Mouse (Mus musculus): ENCODE results near the gene Ptpn12.

GRCm38 (mm10) chr5:20940040-20940571, 115.6 kb downstream of the Ptpn12 start:
- TF ChIP-seq EP300 (IDR thresholded peaks at IDR 0.05; ENCODE audit: low read length) (no peak), HCFC1 (IDR thresholded peaks at IDR 0.05; ENCODE audit: low read depth, low read length) (no peak), USF1 (IDR thresholded peaks at IDR 0.05; ENCODE audit: low read depth, low read length) (no peak), CTCF (conservative IDR thresholded peaks at IDR 0.05 in 1 of 2, IDR thresholded peaks at IDR 0.05 in 1 of 2; ENCODE audit: low read depth in 2 of 2, low read length in 2 of 2) (no peak), SIN3A (IDR thresholded peaks at IDR 0.05; ENCODE audit: low read length) (no peak), POLR2A (IDR thresholded peaks at IDR 0.05; ENCODE audit: low read depth, low read length) (no peak), CHD1 (IDR thresholded peaks at IDR 0.05; ENCODE audit: low read depth, low read length) (no peak)
